27 mouse cellular contexts compared by ENCODE assay signal in the genomic region with DNA sequence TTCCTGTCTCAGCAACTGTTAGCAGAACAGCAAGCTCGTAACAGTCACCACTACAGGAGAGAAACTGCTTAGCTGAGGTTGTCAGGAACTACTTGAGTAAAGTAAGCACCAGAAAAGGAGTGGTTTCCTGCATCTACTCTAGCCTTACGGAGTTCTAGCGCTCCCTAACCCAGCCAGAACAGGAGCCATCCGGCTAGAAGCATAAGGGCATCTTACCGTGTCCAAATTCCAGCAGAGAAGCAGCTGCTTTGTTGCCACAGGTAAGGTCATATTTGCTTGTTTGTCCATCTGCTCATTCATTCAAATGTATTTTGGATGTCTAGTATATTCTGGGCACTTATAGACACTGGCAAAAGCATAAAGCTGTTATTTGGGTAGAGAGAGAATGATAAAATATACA. TPM values are rescaled to one million over a fixed set of nuclear protein-coding genes. Genes with fewer than 3 reads are reported as not detected.
"Had no signal": no experiment of that assay in that cellular context is flagged by ENCODE, and none has a peak within 500 bp of the region (broad histone marks: within the 10 kb centered on the region; RNA-seq: fewer than 3 reads in every experiment).

No protein-coding gene starts in this region.

- H3K27me3 ChIP-seq: liver, embryonic 13.5 days; midbrain, embryonic 12.5 days; neural tube, embryonic 13.5 days; stomach, embryonic 15.5 days had no signal

- H3K4me2 ChIP-seq: liver, embryonic 13.5 days; midbrain, embryonic 12.5 days; neural tube, embryonic 13.5 days; stomach, embryonic 15.5 days had no signal

- H3K9me3 ChIP-seq: midbrain, embryonic 12.5 days; neural tube, embryonic 13.5 days; stomach, embryonic 15.5 days had no signal

- H3K27ac ChIP-seq: left cerebral cortex, adult 2 months; liver, embryonic 13.5 days; midbrain, embryonic 12.5 days; neural tube, embryonic 13.5 days; stomach, embryonic 15.5 days had no signal

- H3K4me1 ChIP-seq: liver, embryonic 13.5 days; midbrain, embryonic 12.5 days; neural tube, embryonic 13.5 days; stomach, embryonic 15.5 days had no signal

- H3K9ac ChIP-seq: liver, embryonic 13.5 days; midbrain, embryonic 12.5 days; neural tube, embryonic 13.5 days; stomach, embryonic 15.5 days had no signal

- DNase-seq: kidney, adult 18-20 months; layer of hippocampus, postnatal 36 days; liver, embryonic 13.5 days; lung, adult 2 months; lung, postnatal 14 days; lung, postnatal 4 days; retina, postnatal 1 day; right cerebral cortex, postnatal 25 days; spleen, adult 18-20 months; thymus, postnatal 25 days had no signal

- H3K36me3 ChIP-seq: liver, embryonic 13.5 days; midbrain, embryonic 12.5 days; neural tube, embryonic 13.5 days; stomach, embryonic 15.5 days had no signal

- H3K4me3 ChIP-seq: left cerebral cortex, adult 2 months; liver, embryonic 13.5 days; midbrain, embryonic 12.5 days; neural tube, embryonic 13.5 days; stomach, embryonic 15.5 days had no signal

RNA-seq across cellular contexts. Expression of gene Fscb, which starts 23.2 kb away (rescaled TPM):
- total RNA-seq: layer of hippocampus, adult 8-10 months; layer of hippocampus, postnatal 10 days; layer of hippocampus, postnatal 36 days; left cerebral cortex, adult 2 months; left cerebral cortex, postnatal 10 days; left cerebral cortex, postnatal 36 days; liver, adult 2 months; megakaryocyte-erythroid progenitor cell, adult 5-6 weeks; neutrophil, adult 5-6 weeks had no signal
- polyA plus RNA-seq: kidney, embryonic 16.5 days; limb, embryonic 11.5 days; limb, embryonic 14.5 days; liver, adult 2 months; liver, embryonic 13.5 days; liver, embryonic 16.5 days; lung, adult 2 months; lung, embryonic 16.5 days; midbrain, embryonic 12.5 days; neural tube, embryonic 13.5 days; stomach, embryonic 15.5 days; thymus, postnatal 0 days had no signal
